Mouse (Mus musculus) adrenal gland (tissue): Measurements from ENCODE around the gene Pum1.

Experiments
- intact Hi-C: fragments of 180-260 bp; cut with DNase I; formaldehyde crosslinking; loops from one replicate; pipeline ENCODE4 v1.15.1; 2025

Pum1 gene

GRCm38 (mm10) chr4:130810845-130811244, 147.7 kb downstream of the Pum1 start:
- intact Hi-C loops: no loop called here

- intact Hi-C loops: no loop called here
Observed at GRCm38 (mm10) chr4:130811385-130811784, 148.3 kb downstream of the Pum1 start.

GRCm38 (mm10) chr4:130813958-130814357, 150.8 kb downstream of the Pum1 start:
- intact Hi-C loops: no loop called here

- intact Hi-C loops: no loop called here
Observed at GRCm38 (mm10) chr4:130814742-130815330, 151.7 kb downstream of the Pum1 start.

GRCm38 (mm10) chr4:130815860-130816259, 152.7 kb downstream of the Pum1 start:
- intact Hi-C loops: no loop called here

- intact Hi-C loops: no loop called here
Observed at GRCm38 (mm10) chr4:130819806-130820205, 156.7 kb downstream of the Pum1 start.

- intact Hi-C loops: no loop called here
Observed at GRCm38 (mm10) chr4:130820594-130821255, 157.6 kb downstream of the Pum1 start.

GRCm38 (mm10) chr4:130828851-130829673, 165.9 kb downstream of the Pum1 start:
- intact Hi-C loops: no loop called here
